Mouse (Mus musculus): ENCODE measurements around the gene Cpa4.
A peak's percentile ranks its signal among the peaks of the same experiment; 100 is the strongest.

The Cpa4 gene

DNA sequence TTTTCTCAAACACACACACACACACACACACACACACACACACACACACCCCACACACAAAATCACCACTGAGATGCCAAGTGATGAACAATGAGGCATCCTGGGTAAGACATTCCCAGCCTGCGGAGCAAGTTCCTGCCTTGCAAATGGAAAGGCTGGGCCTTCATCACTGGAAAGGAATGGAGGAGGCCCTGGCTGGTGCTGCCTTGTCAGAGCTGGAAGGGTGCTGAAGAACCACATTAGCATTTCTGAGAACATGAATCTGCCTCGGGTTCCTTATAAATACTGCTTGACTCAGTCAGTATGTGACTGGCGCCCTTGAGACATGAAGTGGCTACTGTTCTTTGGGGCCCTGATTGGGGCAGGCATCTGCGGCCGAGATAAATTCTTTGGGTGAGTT is at the start of gene Cpa4:
TSS of gene Cpa4 (plus strand) at position 301 of the 400 bp plus-strand sequence.
- no peak for DNase-seq

- no peak for DNase-seq
Observed at GRCm38 (mm10) chr6:30520400-30520799, 47.8 kb upstream of the Cpa4 start.

- DNase-seq, result no peak
Observed at GRCm38 (mm10) chr6:30525456-30526332, 42.5 kb upstream of the Cpa4 start.

- DNase-seq, result no peak
Observed at GRCm38 (mm10) chr6:30526586-30527515, 41.3 kb upstream of the Cpa4 start.

- no peak for DNase-seq
Observed at GRCm38 (mm10) chr6:30528800-30529199, 39.4 kb upstream of the Cpa4 start.

- peak; percentile 27 for DNase-seq
Observed at GRCm38 (mm10) chr6:30535340-30535739, 32.8 kb upstream of the Cpa4 start.

- no peak for DNase-seq
Observed at GRCm38 (mm10) chr6:30538240-30538639, 29.9 kb upstream of the Cpa4 start.

GRCm38 (mm10) chr6:30538800-30539199 is 29.4 kb upstream of the Cpa4 start:
- DNase-seq, result no peak

DNA sequence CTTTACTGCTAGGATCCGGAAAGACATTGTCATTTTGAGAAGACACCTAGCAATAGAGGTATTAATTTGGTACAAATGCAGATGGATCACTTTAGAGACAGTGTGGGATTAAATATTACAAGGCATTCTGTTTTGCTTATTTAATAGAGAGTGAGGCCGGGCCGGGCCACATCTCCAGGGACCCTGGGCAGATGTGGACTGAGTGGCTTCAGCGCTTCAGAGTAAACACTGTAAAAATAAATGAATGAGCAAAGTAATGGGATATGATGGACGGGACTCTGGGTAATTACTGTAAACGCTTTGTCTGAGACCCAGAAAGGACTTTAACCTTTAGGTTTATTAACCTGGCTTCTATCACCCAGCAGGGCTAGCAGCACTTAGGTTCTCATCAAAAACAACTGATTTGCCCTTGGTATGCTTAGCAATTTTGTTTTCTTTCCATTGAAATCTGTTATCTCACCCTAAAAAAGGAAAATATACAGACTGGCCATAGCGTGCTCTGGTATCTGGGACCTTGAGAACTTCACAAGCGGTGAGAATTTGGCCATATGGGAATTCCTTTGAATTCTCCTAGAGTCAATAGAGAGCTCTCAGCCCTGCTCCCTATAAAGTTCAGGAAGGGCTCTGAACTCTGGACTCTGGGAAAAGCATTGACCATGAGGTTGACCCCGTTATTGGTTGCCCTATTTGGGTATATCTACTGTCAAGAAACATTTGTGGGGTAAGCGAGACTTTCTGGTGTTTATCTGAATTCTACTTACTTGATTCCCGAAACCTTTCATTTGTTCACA is 27.0 kb upstream of the Cpa4 start, which contains the start of gene Cpa2:
TSS of gene Cpa2 (plus strand) at position 574 of the 791 bp plus-strand sequence.
- no peak for DNase-seq

GRCm38 (mm10) chr6:30542277-30542676 is 25.9 kb upstream of the Cpa4 start:
- DNase-seq, result no peak

GRCm38 (mm10) chr6:30543077-30543476 is 25.1 kb upstream of the Cpa4 start:
- no peak for DNase-seq

DNA sequence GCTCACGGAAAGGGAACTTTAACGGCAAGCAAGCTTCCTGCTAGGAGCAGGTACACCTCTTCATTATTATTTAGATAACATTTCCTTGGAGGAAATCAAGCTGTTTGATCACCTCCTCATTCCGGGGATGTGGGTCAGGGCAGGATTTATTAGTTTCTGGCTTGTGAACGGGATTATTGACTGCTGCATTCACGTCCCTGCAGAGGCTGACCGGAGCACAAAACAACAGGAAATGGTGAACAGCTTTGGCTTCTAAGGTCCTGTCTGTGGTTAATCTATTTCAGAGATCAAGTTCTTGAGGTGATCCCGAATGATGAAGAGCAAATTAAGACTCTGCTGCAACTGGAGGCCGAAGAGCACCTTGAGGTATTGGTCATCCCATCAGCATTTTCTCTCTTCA is 24.3 kb upstream of the Cpa4 start:
- DNase-seq, result no peak

- no peak for DNase-seq
Observed at GRCm38 (mm10) chr6:30545689-30546088, 22.5 kb upstream of the Cpa4 start.

GRCm38 (mm10) chr6:30546571-30547273 is 21.4 kb upstream of the Cpa4 start:
- DNase-seq, result peak; percentile 33

- DNase-seq, result peak; percentile 52
Observed at GRCm38 (mm10) chr6:30547274-30547645, 20.9 kb upstream of the Cpa4 start.

- peak; percentile 26 for DNase-seq
Observed at GRCm38 (mm10) chr6:30547656-30548306, 20.4 kb upstream of the Cpa4 start.

- DNase-seq, result no peak
Observed at GRCm38 (mm10) chr6:30549231-30549761, 18.9 kb upstream of the Cpa4 start.

GRCm38 (mm10) chr6:30550496-30551192 is 17.5 kb upstream of the Cpa4 start:
- no peak for DNase-seq

- no peak for DNase-seq
Observed at GRCm38 (mm10) chr6:30551193-30551515, 17.0 kb upstream of the Cpa4 start.

Data from cerebellum, adult 11-12 months (tissue).